Mouse (Mus musculus) kidney, postnatal 0 days (tissue): Measurements from ENCODE around the gene Shisa7. TPM values are rescaled to one million over a fixed set of nuclear protein-coding genes. Genes with fewer than 3 reads are reported as not detected.
A peak's percentile ranks its signal among the peaks of the same experiment; 100 is the strongest.

Experiments used
- ATAC-seq: fragments of 200-750 bp; cut with Nextera tagmentation; replicated peaks from 2 replicates; pipeline ENCODE4 v1.8.0; 2017; ENCODE audit warnings: low read depth, moderate number of reproducible peaks, moderate TSS enrichment, moderate library complexity; ENCODE audit not compliant: low FRiP score
- DNase-seq: peaks from one replicate; pipeline ENCODE4 v3.0.0-alpha.2; 2016; ENCODE audit warnings: low spot score
- H3K27ac ChIP-seq: fragments of 300-500 bp; sonication (generic); 2 replicates; pipeline ENCODE4 v1.5.1; 2014; ENCODE audit warnings: mild to moderate bottlenecking
- H3K27me3 ChIP-seq: fragments of 300-500 bp; sonication (generic); 2 replicates; pipeline ENCODE4 v1.6.1; 2014; ENCODE audit warnings: low read length, mixed read lengths; ENCODE audit not compliant: insufficient read depth
- H3K36me3 ChIP-seq: fragments of 300-500 bp; sonication (generic); 2 replicates; pipeline ENCODE4 v1.6.1; 2014; ENCODE audit warnings: low read length, mixed read lengths; ENCODE audit not compliant: insufficient read depth
- H3K4me1 ChIP-seq: fragments of 300-500 bp; sonication (generic); replicated peaks from 2 replicates; pipeline ENCODE4 v1.6.1; 2014; ENCODE audit warnings: antibody characterized with exemption, low read length, mixed read lengths; ENCODE audit not compliant: insufficient read depth
- H3K4me2 ChIP-seq: fragments of 300-500 bp; sonication (generic); 2 replicates; pipeline ENCODE4 v1.6.1; 2014; ENCODE audit warnings: mild to moderate bottlenecking, low read length, moderate library complexity, mixed read lengths
- H3K4me3 ChIP-seq: fragments of 300-500 bp; sonication (generic); replicated peaks from 2 replicates; pipeline ENCODE4 v1.5.1; 2014; ENCODE audit warnings: low read depth, low read length
- H3K9ac ChIP-seq: fragments of 300-500 bp; sonication (generic); 2 replicates; pipeline ENCODE4 v1.6.1; 2014; ENCODE audit warnings: low read depth, low read length
- H3K9me3 ChIP-seq: fragments of 300-500 bp; sonication (generic); replicated peaks from 2 replicates; pipeline ENCODE4 v1.6.1; 2016; ENCODE audit warnings: low read length, inconsistent platforms, mixed read lengths
- CTCF ChIP-seq: IDR thresholded peaks from 2 replicates; pipeline ENCODE4 v1.5.1; 2016; ENCODE audit warnings: antibody characterized with exemption, low read depth, mild to moderate bottlenecking, moderate library complexity
- WGBS: fragments of 180-500 bp; shearing (Covaris S2); extraction: QIAGEN DNeasy Blood & Tissue Kit; methylation state at CpG from one replicate; pipeline ENCODE4 v1.1.7; 2014; 5-methylcytosine and 5-hydroxymethylcytosine counted together
- polyA plus RNA-seq: library from polyadenylated mRNA; unstranded; fragments of >200 nt; fragmentation: Nextera tagmentation; extraction: Ambion mirVana; gene quantifications from 2 replicates; pipeline ENCODE4 v1.2.1, GENCODE M21; 2015

The Shisa7 gene
- polyA plus RNA-seq, 1 experiment from 2014 or later: 0.67 TPM

GRCm38 (mm10) chr7:4792278-4793212, 52.0 kb downstream of the Shisa7 start, which contains the start of gene Rpl28:
Rpl28 (plus strand) TSS chr7:4792874.
- Histone ChIP-seq H3K9ac (peak within 1 kb of the TSS; percentile 95), H3K4me1 (peaks cover 8% of the 10 kb centered on the region; the same call in 1 of the 2 replicates), H3K27ac (peak within 1 kb of the TSS; percentile 94), H3K4me2 (peak within 1 kb of the TSS; percentile 82), H3K36me3 (peaks cover 25% of the 10 kb centered on the region), H3K27me3 (no peaks in the 10 kb centered on the region), H3K9me3 (no peaks in the 10 kb centered on the region), H3K4me3 (peak within 1 kb of the TSS; percentile 81)
- under 1% methylated on average over 54 of the region's 54 CpGs for WGBS
- DNase-seq: peak; percentile 99
- no peak for TF ChIP-seq CTCF
- ATAC-seq: peak; percentile 88

- H3K9me3 ChIP-seq: no peaks in the 10 kb centered on the region
- no peak for TF ChIP-seq CTCF
- WGBS: 6% methylated on average over 40 of the region's 40 CpGs
- H3K4me3 ChIP-seq: peak within 1 kb of the TSS; percentile 57
- peak within 1 kb of the TSS; percentile 87 for H3K27ac ChIP-seq
- H3K4me2 ChIP-seq: peak within 1 kb of the TSS; percentile 94
- peaks cover 9% of the 10 kb centered on the region for H3K36me3 ChIP-seq
- ATAC-seq: peak; percentile 43
- H3K27me3 ChIP-seq: no peaks in the 10 kb centered on the region
- peak within 1 kb of the TSS; percentile 81 for H3K9ac ChIP-seq
- DNase-seq: peak; percentile 37
- peaks cover 8% of the 10 kb centered on the region; the same call in 1 of the 2 replicates for H3K4me1 ChIP-seq
Observed at GRCm38 (mm10) chr7:4789436-4789935, 55.0 kb downstream of the Shisa7 start, which contains the start of gene Tmem238. Tmem238 (minus strand) TSS chr7:4789656.

- ATAC-seq: peak; percentile 60
- TF ChIP-seq CTCF: peak; percentile 44; the same call in 1 of the 2 replicates
- peak overlapping the region; percentile 81 for H3K9ac ChIP-seq
- WGBS: 2% methylated on average over 64 of the region's 64 CpGs
- peaks cover 2% of the 10 kb centered on the region; the same call in 1 of the 2 replicates for H3K36me3 ChIP-seq
- H3K27ac ChIP-seq: peak overlapping the region; percentile 87
- peak; percentile 74 for DNase-seq
- no peaks in the 10 kb centered on the region for H3K27me3 ChIP-seq
- H3K9me3 ChIP-seq: no peaks in the 10 kb centered on the region
- peaks cover 2% of the 10 kb centered on the region; the same call in 1 of the 2 replicates for H3K4me1 ChIP-seq
- peak overlapping the region; percentile 57 for H3K4me3 ChIP-seq
- peak overlapping the region; percentile 94 for H3K4me2 ChIP-seq
Observed at GRCm38 (mm10) chr7:4788499-4789435, 55.7 kb downstream of the Shisa7 start.

GRCm38 (mm10) chr7:4783667-4784268, 60.7 kb downstream of the Shisa7 start:
- Histone ChIP-seq H3K4me1 (no peaks in the 10 kb centered on the region; the same call in 1 of the 2 replicates), H3K27ac (no peak overlapping the region), H3K36me3 (no peaks in the 10 kb centered on the region), H3K4me3 (no peak overlapping the region), H3K9me3 (no peaks in the 10 kb centered on the region), H3K9ac (no peak overlapping the region), H3K27me3 (no peaks in the 10 kb centered on the region), H3K4me2 (no peak overlapping the region)
- ATAC-seq (no peak), DNase-seq (no peak)
- WGBS: 79% methylated on average over 14 of the region's 14 CpGs
- no peak for TF ChIP-seq CTCF

GRCm38 (mm10) chr7:4782759-4783158, 61.7 kb downstream of the Shisa7 start, which contains the start of the genes Il11 and Tmem190:
Il11 (minus strand) TSS chr7:4782859.
Tmem190 (plus strand) TSS chr7:4782937.
- DNase-seq (no peak), ATAC-seq (no peak)
- Histone ChIP-seq H3K4me3 (no peak within 1 kb of the TSS), H3K9me3 (no peaks in the 10 kb centered on the region), H3K27ac (no peak within 1 kb of the TSS), H3K4me1 (no peaks in the 10 kb centered on the region; the same call in 1 of the 2 replicates), H3K36me3 (no peaks in the 10 kb centered on the region), H3K4me2 (no peak within 1 kb of the TSS), H3K9ac (no peak within 1 kb of the TSS), H3K27me3 (0 out of 2 replicates have a peak, but pooled peaks cover 2% of the 10 kb centered on the region)
- 80% methylated on average over 2 of the region's 2 CpGs for WGBS
- no peak for TF ChIP-seq CTCF
